Mouse (Mus musculus) ES-E14 (cell line): ENCODE results near the gene Zfp831.

ENCODE experiments used
- HCFC1 ChIP-seq: IDR thresholded peaks from 2 replicates; pipeline ENCODE4 v1.6.1; 2012; ENCODE audit warnings: low read length, inconsistent platforms, borderline replicate concordance; ENCODE audit not compliant: insufficient read depth
- MAFK ChIP-seq: IDR thresholded peaks from 2 replicates; pipeline ENCODE4 v1.6.1; 2014; ENCODE audit warnings: mild to moderate bottlenecking, low read depth, low read length, inconsistent platforms; ENCODE audit not compliant: insufficient read depth
- ZC3H11A ChIP-seq: IDR thresholded peaks from 2 replicates; pipeline ENCODE4 v1.6.1; 2012; ENCODE audit warnings: low read depth, mild to moderate bottlenecking, inconsistent platforms, low read length, borderline replicate concordance

DNA sequence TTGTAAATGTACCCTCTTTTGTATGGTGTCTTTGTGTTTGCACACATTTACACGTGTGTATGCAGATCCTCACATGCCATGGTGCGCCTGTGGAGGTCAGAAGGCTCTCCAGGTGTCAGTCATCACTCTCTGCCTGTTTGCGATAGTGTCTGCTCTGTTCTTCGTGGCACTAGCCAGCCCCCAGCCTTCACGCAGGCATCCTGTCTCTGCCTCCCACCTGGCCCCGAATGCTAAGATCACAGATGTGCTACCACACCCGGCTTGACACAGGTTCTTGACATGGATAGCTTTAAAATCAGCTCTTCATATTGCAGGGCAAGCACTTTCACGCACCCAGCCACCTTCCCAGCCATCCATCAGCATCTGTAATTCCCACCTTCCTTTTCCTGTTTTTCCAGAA lies 16.3 kb upstream of the Zfp831 start:
- TF ChIP-seq MAFK = no peak
- TF ChIP-seq ZC3H11A = no peak
- no peak for TF ChIP-seq HCFC1
